Mouse (Mus musculus): ENCODE data around the gene Zg16. TPM values are rescaled to one million over a fixed set of nuclear protein-coding genes. Genes with fewer than 3 reads are reported as not detected.
A peak's percentile ranks its signal among the peaks of the same experiment; 100 is the strongest.

Gene Zg16
- polyA plus RNA-seq, 1 experiment from 2014 or later, result not detected

DNA sequence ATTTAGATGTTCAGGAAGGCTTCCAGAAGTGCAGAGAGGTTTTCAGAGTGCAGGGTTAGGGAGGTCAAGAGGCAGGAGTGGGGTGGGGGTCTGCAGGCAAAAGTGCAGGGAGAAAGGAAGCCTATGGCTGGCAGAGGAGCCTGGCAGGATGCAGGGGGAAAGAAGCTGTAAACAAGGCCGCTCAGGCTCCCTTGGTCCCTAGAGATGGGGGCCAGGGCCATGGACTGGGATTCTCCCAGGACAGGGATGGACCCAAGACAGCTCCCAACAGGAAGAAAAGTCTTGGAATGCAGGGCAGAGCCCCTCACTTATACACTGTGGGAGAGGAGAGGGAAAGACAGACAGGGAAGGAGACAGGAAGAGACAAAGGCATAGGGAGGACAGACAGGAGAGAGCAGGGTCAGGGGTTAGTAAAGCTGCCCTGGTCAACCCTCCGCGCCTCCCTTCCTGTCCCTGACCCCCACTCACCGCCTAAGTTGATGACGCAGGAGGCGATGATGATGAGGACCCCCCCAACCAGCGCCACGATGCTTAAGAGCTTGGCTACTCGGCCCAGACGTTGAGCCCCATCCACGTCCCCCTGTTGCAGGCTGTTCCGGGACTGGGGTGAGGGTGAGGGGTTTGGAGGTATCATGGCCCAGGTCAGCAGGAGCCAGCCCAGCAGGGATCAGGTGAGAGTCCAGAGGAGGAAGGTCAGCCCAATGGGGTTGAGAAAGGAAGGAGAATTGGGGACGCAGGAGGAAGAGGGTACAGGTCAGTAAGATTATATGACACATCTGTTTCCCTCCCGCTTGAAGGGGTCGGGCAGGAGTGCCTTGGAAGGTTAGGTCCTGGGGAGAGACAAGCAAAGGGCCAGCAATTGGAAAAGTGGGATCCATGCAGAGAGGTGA lies 68.5 kb downstream of the Zg16 start:
- Histone ChIP-seq H3K4me1 (replicated peaks) (peaks cover 83% of the 10 kb centered on the region), H3K4me3 (replicated peaks) (peak overlapping the region; percentile 12; the same call in 1 of the 2 replicates), H3K27me3 (no peaks in the 10 kb centered on the region), H3K9me3 (no peaks in the 10 kb centered on the region), H3K36me3 (peaks cover 50% of the 10 kb centered on the region), H3K9ac (replicated peaks) (peak overlapping the region; percentile 74; the same call in 1 of the 2 replicates), H3K4me2 (peak overlapping the region; percentile 92), H3K27ac (peak overlapping the region; percentile 92)
- 84% methylated on average over 15 of the region's 15 CpGs for WGBS
- no peak for ATAC-seq (ENCODE audit: insufficient number of reproducible peaks, insufficient read depth, low FRiP score, low TSS enrichment, low read depth)

DNA sequence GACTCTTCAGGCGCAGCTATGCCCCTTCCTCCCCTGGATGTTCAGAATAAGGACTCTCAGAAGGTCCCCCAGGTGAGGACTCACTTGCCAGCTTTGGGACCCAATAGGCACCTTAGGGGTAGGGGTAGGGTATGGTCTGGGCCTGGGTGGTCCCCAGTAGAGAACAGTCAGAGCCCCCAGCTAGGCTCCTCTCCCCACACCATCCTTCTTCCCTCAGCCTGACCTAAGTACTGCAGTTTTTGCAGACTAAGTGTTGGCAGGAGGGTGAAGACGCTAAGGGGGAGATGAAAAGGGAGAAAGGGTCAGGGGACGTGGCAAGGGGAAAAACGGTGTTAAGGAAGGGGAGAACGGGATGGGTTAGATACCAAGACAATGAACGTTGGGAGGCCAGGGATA lies 69.2 kb downstream of the Zg16 start:
- ATAC-seq (ENCODE audit: insufficient number of reproducible peaks, insufficient read depth, low FRiP score, low TSS enrichment, low read depth), result no peak
- Histone ChIP-seq H3K9ac (replicated peaks) (peak overlapping the region; percentile 45; the same call in 1 of the 2 replicates), H3K36me3 (peaks cover 50% of the 10 kb centered on the region), H3K27ac (peak overlapping the region; percentile 80), H3K4me1 (replicated peaks) (peaks cover 76% of the 10 kb centered on the region), H3K4me2 (peak overlapping the region; percentile 92), H3K27me3 (no peaks in the 10 kb centered on the region), H3K4me3 (replicated peaks) (peak overlapping the region; percentile 12; the same call in 1 of the 2 replicates), H3K9me3 (no peaks in the 10 kb centered on the region)
- WGBS, result 46% methylated on average over 6 of the region's 6 CpGs

DNA sequence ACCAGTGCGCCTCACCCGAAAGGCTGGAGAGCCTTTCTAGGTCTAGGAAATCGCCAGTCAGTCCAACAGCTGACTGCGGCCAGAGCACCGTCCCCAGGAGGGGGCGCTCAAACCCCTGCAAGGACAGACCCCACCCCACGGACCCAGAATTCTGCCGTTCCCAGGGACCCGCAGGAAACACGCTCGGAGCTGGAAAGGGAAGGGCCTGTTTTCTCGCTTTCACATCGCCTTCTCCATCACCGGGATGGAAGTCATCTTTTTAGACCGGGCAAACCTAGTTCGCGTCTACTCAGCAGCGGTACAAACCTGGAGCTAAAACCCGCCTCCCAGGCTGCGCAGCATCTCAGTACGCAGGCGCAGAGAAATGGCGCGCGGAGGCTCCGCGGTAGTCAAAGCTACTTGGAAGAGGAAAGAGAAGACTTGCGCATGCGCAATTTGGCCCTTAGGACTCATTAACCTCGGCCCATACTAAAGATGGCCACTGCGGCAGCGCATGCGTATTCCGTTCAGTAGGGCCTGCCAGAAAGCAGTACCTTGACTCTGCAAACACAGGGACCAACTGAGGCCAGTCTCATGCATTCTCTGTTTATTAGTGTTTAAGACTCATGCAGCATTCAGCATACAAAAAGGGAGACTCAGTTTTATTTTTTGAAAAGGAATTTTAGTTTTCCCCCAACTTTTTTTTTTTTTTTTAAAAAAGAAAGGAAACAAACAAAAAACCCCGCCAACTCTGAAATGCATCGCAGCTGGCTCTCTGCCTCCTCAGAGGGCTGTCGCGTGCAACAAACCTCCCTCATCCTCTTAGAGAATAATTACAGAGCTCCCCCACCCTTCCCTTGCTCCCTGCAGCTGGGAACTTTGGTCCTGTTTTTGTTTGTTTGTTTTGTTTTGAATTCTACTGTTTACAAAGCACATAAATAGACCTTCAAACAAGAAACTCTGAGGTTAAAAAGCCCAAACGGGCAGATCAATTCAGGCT lies 69.9 kb downstream of the Zg16 start, which contains the start of gene Pagr1a:
TSS of gene Pagr1a (minus strand) at position 382 of the 979 bp plus-strand sequence.
- H3K9me3 ChIP-seq, result no peaks in the 10 kb centered on the region
- H3K27me3 ChIP-seq, result no peaks in the 10 kb centered on the region
- H3K4me2 ChIP-seq, result peak within 1 kb of the TSS; percentile 92
- peaks cover 69% of the 10 kb centered on the region for H3K4me1 ChIP-seq (replicated peaks)
- H3K27ac ChIP-seq, result peak within 1 kb of the TSS; percentile 97
- peak; percentile 63 for ATAC-seq (ENCODE audit: insufficient number of reproducible peaks, insufficient read depth, low FRiP score, low TSS enrichment, low read depth)
- peak within 1 kb of the TSS; percentile 68 for H3K4me3 ChIP-seq (replicated peaks)
- H3K36me3 ChIP-seq, result peaks cover 50% of the 10 kb centered on the region
- peak within 1 kb of the TSS; percentile 89 for H3K9ac ChIP-seq (replicated peaks)
- WGBS, result 3% methylated on average over 39 of the region's 39 CpGs

DNA sequence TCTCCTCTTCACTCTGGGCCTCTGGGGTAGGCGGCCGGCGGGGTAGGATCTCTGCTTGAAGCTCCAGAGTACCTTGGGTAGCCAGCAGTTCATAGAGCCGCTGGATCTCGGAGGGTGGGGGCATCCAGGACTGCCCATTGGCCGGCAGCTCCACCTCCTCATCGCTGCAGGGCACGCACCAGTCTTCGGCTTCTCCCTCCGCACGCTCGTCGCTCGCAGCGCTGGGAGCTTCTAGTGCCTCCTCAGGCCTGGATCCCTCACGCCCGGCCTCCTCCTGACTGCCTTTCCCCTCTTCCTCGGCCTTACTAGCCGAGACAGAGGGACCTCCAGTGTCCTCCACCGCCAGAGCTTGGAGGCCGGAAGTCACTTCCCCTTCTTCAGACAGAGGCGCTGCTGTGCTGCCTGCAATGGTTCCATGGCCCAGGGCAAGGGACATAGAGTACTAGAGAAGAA lies 70.6 kb downstream of the Zg16 start:
- Histone ChIP-seq H3K9me3 (no peaks in the 10 kb centered on the region), H3K4me1 (replicated peaks) (peaks cover 62% of the 10 kb centered on the region), H3K27me3 (no peaks in the 10 kb centered on the region), H3K4me3 (replicated peaks) (peak overlapping the region; percentile 68), H3K27ac (peak overlapping the region; percentile 97), H3K4me2 (peak overlapping the region; percentile 92), H3K36me3 (peaks cover 43% of the 10 kb centered on the region), H3K9ac (replicated peaks) (peak overlapping the region; percentile 89)
- under 1% methylated on average over 22 of the region's 22 CpGs for WGBS
- ATAC-seq (ENCODE audit: insufficient number of reproducible peaks, insufficient read depth, low FRiP score, low TSS enrichment, low read depth), result peak; percentile 33; the same call in 1 of the 2 replicates

DNA sequence TGATC lies 70.8 kb downstream of the Zg16 start, which contains the start of gene Pagr1b:
TSS of gene Pagr1b (minus strand) at position 4 of the 5 bp plus-strand sequence.
- Histone ChIP-seq H3K4me2 (peak within 1 kb of the TSS; percentile 92), H3K4me3 (replicated peaks) (peak within 1 kb of the TSS; percentile 68), H3K9ac (replicated peaks) (peak within 1 kb of the TSS; percentile 89), H3K9me3 (no peaks in the 10 kb centered on the region), H3K27ac (peak within 1 kb of the TSS; percentile 97), H3K4me1 (replicated peaks) (peaks cover 60% of the 10 kb centered on the region), H3K27me3 (no peaks in the 10 kb centered on the region), H3K36me3 (peaks cover 42% of the 10 kb centered on the region)
- ATAC-seq (ENCODE audit: insufficient number of reproducible peaks, insufficient read depth, low FRiP score, low TSS enrichment, low read depth), result no peak

DNA sequence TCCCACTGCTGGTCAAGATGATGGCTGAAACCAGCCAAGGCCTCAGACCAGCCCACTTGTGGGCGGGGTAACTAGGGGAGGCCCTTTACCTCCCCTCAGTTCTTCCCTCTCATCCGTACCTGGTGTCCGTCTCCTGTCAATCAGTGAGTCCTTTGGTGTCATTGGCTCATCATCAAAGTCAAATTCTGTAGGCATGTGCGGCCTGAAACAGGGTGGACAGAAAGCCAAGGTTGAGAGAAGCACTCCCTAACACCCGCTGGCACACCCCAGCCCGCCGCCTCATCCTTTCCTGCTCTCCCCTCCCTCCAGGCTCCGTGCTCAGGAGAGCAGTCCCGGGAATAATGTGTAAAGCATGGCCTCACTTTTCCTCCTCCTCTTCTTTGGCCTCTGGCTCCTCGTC lies 71.0 kb downstream of the Zg16 start:
- peaks cover 42% of the 10 kb centered on the region for H3K36me3 ChIP-seq
- H3K27ac ChIP-seq, result peak overlapping the region; percentile 97
- no peaks in the 10 kb centered on the region for H3K27me3 ChIP-seq
- H3K4me2 ChIP-seq, result peak overlapping the region; percentile 92
- under 1% methylated on average over 10 of the region's 10 CpGs for WGBS
- no peak for ATAC-seq (ENCODE audit: insufficient number of reproducible peaks, insufficient read depth, low FRiP score, low TSS enrichment, low read depth)
- H3K4me3 ChIP-seq (replicated peaks), result peak overlapping the region; percentile 68
- H3K9me3 ChIP-seq, result no peaks in the 10 kb centered on the region
- H3K9ac ChIP-seq (replicated peaks), result peak overlapping the region; percentile 89
- peaks cover 58% of the 10 kb centered on the region for H3K4me1 ChIP-seq (replicated peaks)

DNA sequence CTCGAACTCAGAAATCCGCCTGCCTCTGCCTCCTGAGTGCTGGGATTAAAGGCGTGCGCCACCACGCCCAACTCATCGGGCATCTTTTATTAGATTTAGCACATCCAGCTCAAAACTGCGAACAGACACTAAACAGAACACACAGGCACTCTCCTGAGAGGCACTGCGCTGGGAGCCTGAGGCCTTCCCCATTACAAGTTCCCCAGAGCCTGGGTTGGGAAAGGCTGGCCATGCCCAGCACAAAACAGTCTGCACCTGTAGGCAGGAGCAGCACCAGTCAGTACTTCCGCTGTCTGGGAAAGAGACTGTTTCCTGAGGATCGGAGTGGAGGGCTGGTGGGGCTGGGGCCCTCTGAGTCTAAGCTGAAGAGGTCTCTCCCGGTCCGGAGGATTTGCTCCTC lies 72.1 kb downstream of the Zg16 start:
- peak overlapping the region; percentile 92 for H3K4me2 ChIP-seq
- peaks cover 42% of the 10 kb centered on the region for H3K36me3 ChIP-seq
- ATAC-seq (ENCODE audit: insufficient number of reproducible peaks, insufficient read depth, low FRiP score, low TSS enrichment, low read depth), result no peak
- peak overlapping the region; percentile 68 for H3K4me3 ChIP-seq (replicated peaks)
- H3K9ac ChIP-seq (replicated peaks), result no peak overlapping the region; the same call in 1 of the 2 replicates
- 91% methylated on average over 12 of the region's 12 CpGs for WGBS
- no peaks in the 10 kb centered on the region for H3K9me3 ChIP-seq
- H3K27ac ChIP-seq, result 0 out of 2 replicates have a peak overlapping the region, but pooled peaks have one; percentile 41
- H3K4me1 ChIP-seq (replicated peaks), result peaks cover 47% of the 10 kb centered on the region
- no peaks in the 10 kb centered on the region for H3K27me3 ChIP-seq

DNA sequence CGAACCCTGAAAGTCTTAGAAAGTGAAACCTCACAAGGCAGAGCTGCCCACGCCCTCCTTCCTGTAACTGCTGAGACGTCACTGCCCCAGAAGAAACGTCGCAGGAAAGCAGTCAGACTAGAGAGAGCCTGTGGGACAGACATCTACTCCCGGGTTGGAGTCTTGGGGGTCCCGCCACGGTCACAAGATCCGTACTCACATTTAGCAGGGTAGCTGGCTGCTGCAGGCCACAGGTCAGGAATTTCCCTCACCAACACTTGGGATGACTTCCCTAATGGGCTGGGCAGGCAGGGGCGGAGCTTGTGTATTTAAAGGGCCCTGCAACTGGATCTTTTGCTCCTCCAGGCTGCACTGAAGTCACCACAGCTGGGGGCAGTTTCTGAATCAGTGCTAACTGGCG lies 72.8 kb downstream of the Zg16 start, which contains the start of gene Mvp:
TSS of gene Mvp (minus strand) at position 302 of the 400 bp plus-strand sequence.
- ATAC-seq (ENCODE audit: insufficient number of reproducible peaks, insufficient read depth, low FRiP score, low TSS enrichment, low read depth), result no peak
- Histone ChIP-seq H3K4me3 (replicated peaks) (peak within 1 kb of the TSS; percentile 68), H3K4me2 (peak within 1 kb of the TSS; percentile 92), H3K36me3 (peaks cover 42% of the 10 kb centered on the region), H3K4me1 (replicated peaks) (peaks cover 41% of the 10 kb centered on the region), H3K9ac (replicated peaks) (peak within 1 kb of the TSS; percentile 9; the same call in 1 of the 2 replicates), H3K27me3 (no peaks in the 10 kb centered on the region), H3K27ac (0 out of 2 replicates have a peak within 1 kb of the TSS, but pooled peaks have one; percentile 41), H3K9me3 (no peaks in the 10 kb centered on the region)
- WGBS, result 47% methylated on average over 11 of the region's 11 CpGs

DNA sequence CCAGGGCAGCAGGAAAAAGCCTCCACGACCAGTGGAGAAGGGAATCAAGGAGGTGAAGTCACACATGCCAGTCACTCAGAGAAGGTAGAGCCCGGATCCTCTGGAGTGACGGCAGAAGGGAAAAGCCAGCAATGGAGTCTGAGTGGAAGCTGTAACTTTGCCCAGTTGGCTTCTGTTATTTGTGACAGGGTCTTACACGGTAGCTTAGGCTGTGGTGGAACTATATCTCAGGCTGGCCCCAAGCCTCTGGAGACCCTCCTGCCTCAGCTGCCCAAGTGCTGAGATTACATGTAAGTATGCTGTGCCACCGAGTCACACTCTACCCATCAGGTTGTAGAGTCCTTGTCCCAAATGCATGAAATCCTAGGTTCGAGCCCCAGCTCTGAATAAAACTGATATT lies 73.7 kb downstream of the Zg16 start:
- Histone ChIP-seq H3K4me3 (replicated peaks) (no peak overlapping the region), H3K9ac (replicated peaks) (no peak overlapping the region), H3K9me3 (no peaks in the 10 kb centered on the region), H3K27me3 (no peaks in the 10 kb centered on the region), H3K4me2 (no peak overlapping the region), H3K4me1 (replicated peaks) (peaks cover 32% of the 10 kb centered on the region), H3K36me3 (peaks cover 38% of the 10 kb centered on the region), H3K27ac (no peak overlapping the region)
- ATAC-seq (ENCODE audit: insufficient number of reproducible peaks, insufficient read depth, low FRiP score, low TSS enrichment, low read depth), result no peak
- WGBS, result 93% methylated on average over 6 of the region's 6 CpGs

DNA sequence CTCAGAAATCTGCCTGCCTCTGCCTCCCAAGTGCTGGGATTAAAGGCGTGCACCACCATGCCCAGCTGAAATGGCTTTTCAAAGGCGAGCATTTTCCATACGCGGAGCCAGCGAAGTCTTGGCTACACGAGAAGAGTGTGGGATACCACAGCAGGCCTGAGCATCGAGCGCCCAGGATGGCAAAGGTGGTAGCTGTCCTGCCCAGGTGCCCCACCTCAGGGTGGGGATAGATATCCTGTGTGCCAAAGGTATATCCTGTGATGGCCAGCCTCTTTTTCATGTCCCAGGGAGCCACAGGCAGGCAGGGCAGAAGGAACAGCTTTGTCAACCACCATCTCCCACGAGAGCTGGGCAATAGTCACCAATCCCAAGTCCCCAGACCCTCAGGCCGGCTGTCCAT lies 74.3 kb downstream of the Zg16 start:
- Histone ChIP-seq H3K4me3 (replicated peaks) (no peak overlapping the region), H3K9me3 (no peaks in the 10 kb centered on the region), H3K27ac (no peak overlapping the region), H3K4me1 (replicated peaks) (peaks cover 27% of the 10 kb centered on the region), H3K4me2 (no peak overlapping the region), H3K9ac (replicated peaks) (no peak overlapping the region), H3K36me3 (peaks cover 38% of the 10 kb centered on the region), H3K27me3 (no peaks in the 10 kb centered on the region)
- WGBS, result 94% methylated on average over 10 of the region's 10 CpGs
- ATAC-seq (ENCODE audit: insufficient number of reproducible peaks, insufficient read depth, low FRiP score, low TSS enrichment, low read depth), result no peak

DNA sequence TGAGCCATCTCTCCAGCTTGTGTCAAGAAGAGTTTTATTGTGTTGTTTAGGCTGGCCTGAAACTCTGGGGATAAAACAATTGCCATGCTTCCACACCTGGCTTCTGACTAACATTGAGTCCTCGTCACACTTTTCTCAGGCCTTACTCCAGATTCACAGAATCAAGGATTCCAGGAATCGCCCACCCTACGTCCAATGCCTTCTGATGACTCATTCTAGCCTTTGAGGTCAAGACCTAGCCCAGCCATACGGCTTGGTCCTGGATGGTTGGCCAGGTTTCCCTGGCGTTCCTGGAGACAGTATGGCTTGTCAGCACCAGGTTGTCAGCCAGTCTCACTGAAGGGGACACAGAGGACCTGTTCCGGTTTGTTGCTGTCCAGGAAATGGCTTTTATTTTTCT lies 74.8 kb downstream of the Zg16 start:
- Histone ChIP-seq H3K4me1 (replicated peaks) (peaks cover 23% of the 10 kb centered on the region), H3K4me3 (replicated peaks) (no peak overlapping the region), H3K9ac (replicated peaks) (no peak overlapping the region), H3K36me3 (peaks cover 38% of the 10 kb centered on the region), H3K27me3 (no peaks in the 10 kb centered on the region), H3K27ac (no peak overlapping the region), H3K4me2 (no peak overlapping the region), H3K9me3 (no peaks in the 10 kb centered on the region)
- no peak for ATAC-seq (ENCODE audit: insufficient number of reproducible peaks, insufficient read depth, low FRiP score, low TSS enrichment, low read depth)
- WGBS, result 90% methylated on average over 6 of the region's 6 CpGs

Measured in limb, embryonic 12.5 days (tissue).